In genomic region chr10:85023313-85023666, GRCm38 (mm10) we compare ENCODE assay signal across 10 mouse cellular contexts.
DNase-seq lines count a peak whose midpoint lies in the region; ATAC-seq and TF ChIP-seq lines count a peak whose summit lies in the region.
"Had no signal": no experiment of that assay in that cellular context is flagged by ENCODE, and none has a peak within 500 bp of the region (broad histone marks: within the 10 kb centered on the region; RNA-seq: fewer than 3 reads in every experiment).

No protein-coding gene starts in this region.

- H3K9ac ChIP-seq in hindbrain, embryonic 13.5 days: no peak overlapping the region
- H3K9ac ChIP-seq in midbrain, embryonic 15.5 days: no peak overlapping the region
- H3K9ac ChIP-seq in liver, postnatal 0 days (replicated peaks): no peak overlapping the region

- peaks cover 12% of the 10 kb centered on the region for H3K36me3 ChIP-seq in embryonic facial prominence, embryonic 10.5 days (replicated peaks)
- peaks cover 19% of the 10 kb centered on the region for H3K36me3 ChIP-seq in hindbrain, embryonic 13.5 days
- 0 out of 2 replicates have a peak, but pooled peaks cover 3% of the 10 kb centered on the region for H3K36me3 ChIP-seq in midbrain, embryonic 15.5 days (replicated peaks)
- H3K36me3 ChIP-seq in liver, postnatal 0 days (replicated peaks; ENCODE audit: insufficient read depth, low read length): 0 out of 2 replicates have a peak, but pooled peaks cover 4% of the 10 kb centered on the region

- H3K27ac ChIP-seq in embryonic facial prominence, embryonic 10.5 days (replicated peaks): peak overlapping the region; percentile 44; the same call in 1 of the 2 replicates
- H3K27ac ChIP-seq in hindbrain, embryonic 13.5 days: peak overlapping the region; percentile 75
- peak overlapping the region; percentile 59 for H3K27ac ChIP-seq in midbrain, embryonic 15.5 days
- no peak overlapping the region for H3K27ac ChIP-seq in liver, postnatal 0 days (ENCODE audit: low read depth)

- 0 out of 2 replicates have a peak overlapping the region, but pooled peaks have one; percentile 15 for H3K4me2 ChIP-seq in hindbrain, embryonic 13.5 days
- no peak overlapping the region for H3K4me2 ChIP-seq in midbrain, embryonic 15.5 days
- H3K4me2 ChIP-seq in liver, postnatal 0 days (ENCODE audit: low read depth, low read length): no peak overlapping the region

- peak; percentile 23 for DNase-seq in embryo, embryonic 9.5 days (ENCODE audit: extremely low spot score)
- DNase-seq in embryo, embryonic 10 days (ENCODE audit: low spot score): no peak
- no peak for DNase-seq in embryonic facial prominence, embryonic 10.5 days (ENCODE audit: low spot score)
- DNase-seq in liver, postnatal 0 days: no peak
- DNase-seq in heart, postnatal 36 days: no peak
- DNase-seq in adrenal gland, adult 2 months: no peak
- DNase-seq: lung, postnatal 36 days; thymus, postnatal 4 days had no signal

- ATAC-seq in hindbrain, embryonic 13.5 days (ENCODE audit: low FRiP score): peak; percentile 74
- ATAC-seq in midbrain, embryonic 15.5 days (replicated peaks): peak; percentile 76
- no peak for ATAC-seq in liver, postnatal 0 days

- no peaks in the 10 kb centered on the region for H3K9me3 ChIP-seq in embryonic facial prominence, embryonic 10.5 days
- no peaks in the 10 kb centered on the region for H3K9me3 ChIP-seq in hindbrain, embryonic 13.5 days
- H3K9me3 ChIP-seq in midbrain, embryonic 15.5 days: no peaks in the 10 kb centered on the region
- H3K9me3 ChIP-seq in liver, postnatal 0 days (ENCODE audit: low read length): no peaks in the 10 kb centered on the region

- TF ChIP-seq CTCF in liver, postnatal 0 days (IDR thresholded peaks at IDR 0.05; ENCODE audit: low read depth): no peak

- no peak overlapping the region for H3K4me3 ChIP-seq in embryonic facial prominence, embryonic 10.5 days
- H3K4me3 ChIP-seq in hindbrain, embryonic 13.5 days: no peak overlapping the region
- H3K4me3 ChIP-seq in midbrain, embryonic 15.5 days: no peak overlapping the region
- no peak overlapping the region for H3K4me3 ChIP-seq in liver, postnatal 0 days (ENCODE audit: low read depth, low read length)

- intact Hi-C loops in heart, postnatal 36 days (cut with DNase I): no loop called here

- H3K4me1 ChIP-seq in embryonic facial prominence, embryonic 10.5 days: peaks cover 19% of the 10 kb centered on the region
- peaks cover 19% of the 10 kb centered on the region for H3K4me1 ChIP-seq in hindbrain, embryonic 13.5 days (replicated peaks)
- H3K4me1 ChIP-seq in midbrain, embryonic 15.5 days: peaks cover 11% of the 10 kb centered on the region
- H3K4me1 ChIP-seq in liver, postnatal 0 days (ENCODE audit: insufficient read depth): no peaks in the 10 kb centered on the region

- H3K27me3 ChIP-seq in embryonic facial prominence, embryonic 10.5 days (replicated peaks; ENCODE audit: low read depth, poor library complexity, severe bottlenecking): 0 out of 2 replicates have a peak, but pooled peaks cover 5% of the 10 kb centered on the region
- no peaks in the 10 kb centered on the region for H3K27me3 ChIP-seq in hindbrain, embryonic 13.5 days
- H3K27me3 ChIP-seq in midbrain, embryonic 15.5 days (replicated peaks): no peaks in the 10 kb centered on the region
- no peaks in the 10 kb centered on the region for H3K27me3 ChIP-seq in liver, postnatal 0 days (ENCODE audit: insufficient read depth, low read length)

- TF ChIP-seq EP300 in liver, postnatal 0 days (IDR thresholded peaks at IDR 0.05; ENCODE audit: low read depth): no peak

- WGBS in embryonic facial prominence, embryonic 10.5 days: 63% methylated on average over 6 of the region's 6 CpGs
- 30% methylated on average over 6 of the region's 6 CpGs for WGBS in hindbrain, embryonic 13.5 days
- WGBS in midbrain, embryonic 15.5 days: 39% methylated on average over 6 of the region's 6 CpGs
- WGBS in liver, postnatal 0 days (ENCODE audit: insufficient replicate concordance): 70% methylated on average over 6 of the region's 6 CpGs
